Mouse (Mus musculus) MEL (cell line): ENCODE measurements around the gene Ifitm3. TPM values are rescaled to one million over a fixed set of nuclear protein-coding genes. Genes with fewer than 3 reads are reported as not detected.
A peak's percentile ranks its signal among the peaks of the same experiment; 100 is the strongest.
"Not testable (repeated sequence)": the region's sequence is repeated elsewhere in the genome, so short reads cannot be mapped to it uniquely, and the experiment has no call there.

Source experiments
- DNase-seq: peaks from one replicate; pipeline ENCODE4 v3.0.0; 2011; ENCODE audit warnings: low read depth, low spot score
- H3K27ac ChIP-seq: 2 replicates; pipeline ENCODE4 v1.5.1; 2012; ENCODE audit warnings: low read depth, mild to moderate bottlenecking, control low read depth, low read length, moderate library complexity; ENCODE audit not compliant: control insufficient read depth
- H3K27me3 ChIP-seq, 2 experiments: fragments of 150-350 bp in 1 of 2; sonication (generic) in 1 of 2; 2 replicates each; pipeline ENCODE4 v1.6.1; 2012; ENCODE audit warnings: low read length in 2 of 2, mild to moderate bottlenecking in 2 of 2, improper control_type of control experiment in 1 of 2, moderate library complexity in 1 of 2; ENCODE audit not compliant: insufficient read depth in 2 of 2, control insufficient read depth in 1 of 2
- H3K36me3 ChIP-seq, 2 experiments: 2 replicates each; pipeline ENCODE4 v1.6.1; 2012 to 2014; ENCODE audit warnings: low read length in 2 of 2, improper control_type of control experiment in 1 of 2, inconsistent platforms in 1 of 2, mild to moderate bottlenecking in 1 of 2; ENCODE audit not compliant: insufficient read depth in 2 of 2, control insufficient read depth in 1 of 2
- H3K4me1 ChIP-seq, 2 experiments: fragments of 150-350 bp in 1 of 2; sonication (generic) in 1 of 2; 2 replicates each; pipeline ENCODE4 v1.6.1; 2012; ENCODE audit warnings: low read length in 2 of 2, improper control_type of control experiment in 1 of 2, mild to moderate bottlenecking in 1 of 2; ENCODE audit not compliant: insufficient read depth in 2 of 2, control insufficient read depth in 1 of 2
- H3K4me3 ChIP-seq, 2 experiments: fragments of 150-350 bp in 1 of 2; sonication (generic) in 1 of 2; 2 replicates each; pipeline ENCODE4 v1.5.1; 2012; ENCODE audit warnings: low read depth in 2 of 2, low read length in 2 of 2, mild to moderate bottlenecking in 2 of 2, moderate library complexity in 2 of 2, control low read depth in 1 of 2, improper control_type of control experiment in 1 of 2; ENCODE audit not compliant: control insufficient read depth in 1 of 2, insufficient read depth in 1 of 2
- H3K79me2 ChIP-seq: 2 replicates; pipeline ENCODE4 v1.6.1; 2012; ENCODE audit warnings: mild to moderate bottlenecking, low read length, moderate library complexity; ENCODE audit not compliant: control insufficient read depth, poor library complexity, insufficient read depth
- H3K9ac ChIP-seq: 2 replicates; pipeline ENCODE4 v1.6.1; 2012; ENCODE audit warnings: low read depth, mild to moderate bottlenecking, control low read depth, low read length, moderate library complexity; ENCODE audit not compliant: control insufficient read depth, poor library complexity, severe bottlenecking
- H3K9me3 ChIP-seq: fragments of 150-350 bp; sonication (generic); replicated peaks from 2 replicates; pipeline ENCODE4 v1.6.1; 2012; ENCODE audit warnings: mild to moderate bottlenecking, low read length, improper control_type of control experiment, moderate library complexity; ENCODE audit not compliant: insufficient read depth
- CHD2 ChIP-seq: IDR thresholded peaks from 2 replicates; pipeline ENCODE4 v1.6.1; 2011; ENCODE audit warnings: low read length, improper control_type of control experiment
- ELF1 ChIP-seq: IDR thresholded peaks from 2 replicates; pipeline ENCODE4 v1.6.1; 2014; ENCODE audit warnings: low read depth, mild to moderate bottlenecking, inconsistent platforms, low read length, improper control_type of control experiment, moderate library complexity
- EP300 ChIP-seq, 2 experiments: IDR thresholded peaks; 2 replicates each; pipeline ENCODE4 v1.6.1; 2011; ENCODE audit warnings: improper control_type of control experiment in 2 of 2, low read length in 2 of 2, low read depth in 1 of 2, mild to moderate bottlenecking in 1 of 2
- ETS1 ChIP-seq: IDR thresholded peaks from 2 replicates; pipeline ENCODE4 v1.6.1; 2012; ENCODE audit warnings: low read depth, mild to moderate bottlenecking, inconsistent platforms, low read length, improper control_type of control experiment, moderate library complexity
- MEF2A ChIP-seq: IDR thresholded peaks from 2 replicates; pipeline ENCODE4 v1.6.1; 2014; ENCODE audit warnings: low read depth, mild to moderate bottlenecking, inconsistent platforms, low read length, improper control_type of control experiment; ENCODE audit not compliant: poor library complexity, insufficient replicate concordance, severe bottlenecking; ENCODE audit errors: extremely low read depth
- MXI1 ChIP-seq: IDR thresholded peaks from 2 replicates; pipeline ENCODE4 v1.6.1; 2011; ENCODE audit warnings: mild to moderate bottlenecking, low read depth, low read length, improper control_type of control experiment
- MYC ChIP-seq: IDR thresholded peaks from 2 replicates; pipeline ENCODE4 v1.6.1; 2011; ENCODE audit warnings: low read depth, mild to moderate bottlenecking, low read length, improper control_type of control experiment, moderate library complexity
- NRF1 ChIP-seq: IDR thresholded peaks from 2 replicates; pipeline ENCODE4 v1.6.1; 2014; ENCODE audit warnings: low read depth, mild to moderate bottlenecking, inconsistent platforms, low read length, improper control_type of control experiment, moderate library complexity; ENCODE audit not compliant: poor library complexity, insufficient read depth, severe bottlenecking
- POLR2A ChIP-seq, 2 experiments: IDR thresholded peaks; 2 replicates each; pipeline ENCODE4 v1.6.1; 2011 to 2012; ENCODE audit warnings: low read length in 2 of 2, mild to moderate bottlenecking in 2 of 2, control low read depth in 1 of 2, improper control_type of control experiment in 1 of 2, low read depth in 1 of 2, moderate library complexity in 1 of 2; ENCODE audit not compliant: control insufficient read depth in 1 of 2, insufficient read depth in 1 of 2, poor library complexity in 1 of 2
- POLR2AphosphoS5 ChIP-seq: IDR thresholded peaks from 2 replicates; pipeline ENCODE4 v1.6.1; 2012; ENCODE audit warnings: low read depth, borderline replicate concordance, mild to moderate bottlenecking, inconsistent platforms, low read length, moderate library complexity, mixed read lengths
- SIN3A ChIP-seq: IDR thresholded peaks from 2 replicates; pipeline ENCODE4 v1.6.1; 2012; ENCODE audit warnings: low read length, improper control_type of control experiment, inconsistent platforms
- SMC3 ChIP-seq: IDR thresholded peaks from 2 replicates; pipeline ENCODE4 v1.6.1; 2011; ENCODE audit warnings: low read depth, low read length, improper control_type of control experiment
- TAL1 ChIP-seq: IDR thresholded peaks from 2 replicates; pipeline ENCODE4 v1.6.1; 2012; ENCODE audit warnings: mild to moderate bottlenecking, inconsistent platforms, low read length, moderate library complexity, mixed read lengths
- TBP ChIP-seq: IDR thresholded peaks from 2 replicates; pipeline ENCODE4 v1.8.0; 2011; ENCODE audit warnings: low read depth, low read length, improper control_type of control experiment
- TCF12 ChIP-seq: IDR thresholded peaks from 2 replicates; pipeline ENCODE4 v1.6.1; 2014; ENCODE audit warnings: low read depth, mild to moderate bottlenecking, inconsistent platforms, low read length, improper control_type of control experiment, moderate library complexity
- UBTF ChIP-seq: IDR thresholded peaks from 2 replicates; pipeline ENCODE4 v1.6.1; 2012; ENCODE audit warnings: low read depth, mild to moderate bottlenecking, inconsistent platforms, low read length, improper control_type of control experiment, moderate library complexity, borderline replicate concordance; ENCODE audit not compliant: insufficient read depth
- USF2 ChIP-seq, 2 experiments: IDR thresholded peaks; 2 replicates each; pipeline ENCODE4 v1.6.1; 2011 to 2012; ENCODE audit warnings: improper control_type of control experiment in 2 of 2, low read length in 2 of 2, borderline replicate concordance in 1 of 2, inconsistent platforms in 1 of 2, low read depth in 1 of 2, mild to moderate bottlenecking in 1 of 2; ENCODE audit not compliant: insufficient read depth in 1 of 2
- ZKSCAN1 ChIP-seq: IDR thresholded peaks from 2 replicates; pipeline ENCODE4 v1.6.1; 2012; ENCODE audit warnings: low read depth, mild to moderate bottlenecking, inconsistent platforms, low read length, improper control_type of control experiment, moderate library complexity
- ZMIZ1 ChIP-seq: IDR thresholded peaks from 2 replicates; pipeline ENCODE4 v1.6.1; 2012; ENCODE audit warnings: low read depth, mild to moderate bottlenecking, inconsistent platforms, low read length, improper control_type of control experiment, moderate library complexity
- ZNF384 ChIP-seq: IDR thresholded peaks from 2 replicates; pipeline ENCODE4 v1.6.1; 2012; ENCODE audit warnings: low read depth, mild to moderate bottlenecking, inconsistent platforms, low read length, improper control_type of control experiment
- polyA plus RNA-seq, 2 experiments: library from polyadenylated mRNA; stranded (reverse) in 1 of 2; unstranded in 1 of 2; fragments of >175 nt in 1 of 2; fragments of >200 nt in 1 of 2; gene quantifications; 2 replicates each; pipeline versions ENCODE4 v1.2.1 to v1.2.4; 2012; ENCODE audit warnings: low replicate concordance in 2 of 2, low read depth in 1 of 2; ENCODE audit not compliant: insufficient read length in 2 of 2, insufficient read depth in 1 of 2, missing spikeins in 1 of 2
- total RNA-seq: library from RNA; depleted of rRNA; stranded (reverse); fragments of 300-350 nt; gene quantifications from 2 replicates; pipeline ENCODE4 v1.2.3, GENCODE M21; 2012

Gene Ifitm3
- total and polyA plus RNA-seq, 3 experiments = 6.4 to 12.8 TPM; not detected in 1

- Histone ChIP-seq H3K79me2 (no peaks in the 10 kb centered on the region), H3K9ac (no peak overlapping the region), H3K4me1 (no peaks in the 10 kb centered on the region), H3K4me3 (no peak overlapping the region), H3K27me3 (peaks cover 3 to 6% of the 10 kb centered on the region in 2 experiments; a peak in 3 of 4 replicates), H3K9me3 (no peaks in the 10 kb centered on the region), H3K36me3 (no peaks in the 10 kb centered on the region), H3K27ac (no peak overlapping the region)
- TF ChIP-seq POLR2AphosphoS5 (no peak), EP300 (IDR thresholded peaks at IDR 0.05; ENCODE audit: low read depth in 1 of 2, low read length in 2 of 2) (peak in 1 of 2 experiments; percentile 59; a peak in 2 of 4 replicates), UBTF (peak; percentile 95), SMC3 (no peak), ZNF384 (peak; percentile 63), TBP (peak; percentile 98)
- peak; percentile 53 for DNase-seq
Measured at GRCm38 (mm10) chr7:140981704-140982103, 28.9 kb downstream of the Ifitm3 start.

GRCm38 (mm10) chr7:140976720-140977119, 33.9 kb downstream of the Ifitm3 start:
- not testable (repeated sequence) for H3K36me3 ChIP-seq, H3K27ac ChIP-seq, H3K27me3 ChIP-seq, H3K4me3 ChIP-seq, H3K79me2 ChIP-seq, H3K4me1 ChIP-seq, DNase-seq, H3K9ac ChIP-seq, H3K9me3 ChIP-seq

DNA sequence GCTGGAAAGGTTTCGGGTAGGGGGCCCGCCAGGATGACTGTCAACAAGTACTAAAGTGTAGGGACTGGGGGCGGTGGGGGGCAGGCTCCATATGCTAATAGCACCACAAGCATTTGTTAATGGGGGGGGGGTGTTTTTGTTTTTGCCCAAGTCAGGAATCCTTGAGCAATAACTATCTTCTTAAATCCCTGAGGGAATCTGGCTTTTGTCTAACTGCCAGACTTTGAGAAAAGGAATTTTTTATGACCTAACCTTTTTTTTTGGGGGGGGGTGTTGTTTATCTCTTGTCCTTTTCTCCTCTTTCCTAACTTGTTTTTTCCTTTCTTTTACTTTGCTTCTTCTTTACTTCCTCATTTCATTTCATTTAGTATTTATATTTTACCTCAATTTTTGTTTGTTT, 35.1 kb downstream of the Ifitm3 start:
- no peak for TF ChIP-seq ELF1
- no peak for TF ChIP-seq MXI1
- DNase-seq = no peak
- H3K27ac ChIP-seq = no peak overlapping the region
- no peaks in the 10 kb centered on the region for H3K79me2 ChIP-seq
- H3K9ac ChIP-seq = no peak overlapping the region
- H3K36me3 ChIP-seq = no peaks in the 10 kb centered on the region
- no peaks in the 10 kb centered on the region for H3K4me1 ChIP-seq
- no peaks in the 10 kb centered on the region for H3K9me3 ChIP-seq
- peaks cover 0 to 6% of the 10 kb centered on the region in 2 experiments; a peak in 3 of 4 replicates for H3K27me3 ChIP-seq
- no peak overlapping the region for H3K4me3 ChIP-seq

DNA sequence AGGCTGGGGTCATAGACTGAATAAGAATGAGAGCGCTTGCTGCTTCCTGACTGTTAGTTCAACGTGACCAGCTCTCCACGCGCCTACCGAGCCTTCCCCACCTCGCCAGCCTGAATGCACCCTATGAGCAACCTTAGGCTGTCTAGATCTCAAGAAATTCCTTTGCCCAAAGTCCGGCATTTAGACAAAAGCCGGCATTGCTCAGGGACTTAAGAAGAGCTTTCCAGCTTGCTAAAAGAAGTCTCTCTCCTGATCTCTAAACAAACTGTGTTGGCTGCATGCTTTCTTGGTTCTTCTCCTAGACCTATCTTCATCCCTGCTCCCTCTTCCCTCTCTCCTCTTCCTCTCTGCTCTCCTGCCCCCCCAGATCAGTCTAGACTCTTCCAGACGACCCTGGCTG, 35.6 kb downstream of the Ifitm3 start:
- DNase-seq = no peak
- Histone ChIP-seq H3K27ac (no peak overlapping the region), H3K79me2 (no peaks in the 10 kb centered on the region), H3K27me3 (peaks cover 0 to 6% of the 10 kb centered on the region in 2 experiments; a peak in 3 of 4 replicates), H3K36me3 (no peaks in the 10 kb centered on the region), H3K9me3 (no peaks in the 10 kb centered on the region), H3K4me1 (no peaks in the 10 kb centered on the region), H3K9ac (no peak overlapping the region), H3K4me3 (no peak overlapping the region)
- TF ChIP-seq TAL1 = no peak
- TF ChIP-seq CHD2 = no peak
- no peak for TF ChIP-seq POLR2A (IDR thresholded peaks at IDR 0.05; ENCODE audit: control insufficient read depth in 1 of 2, insufficient read depth in 1 of 2, low read depth in 1 of 2, low read length in 2 of 2, poor library complexity in 1 of 2)
- TF ChIP-seq NRF1 = no peak
- no peak for TF ChIP-seq TCF12
- TF ChIP-seq ETS1 = no peak
- TF ChIP-seq SMC3 = no peak
- no peak for TF ChIP-seq ZMIZ1
- TF ChIP-seq UBTF = no peak
- TF ChIP-seq MEF2A = no peak
- no peak for TF ChIP-seq USF2 (IDR thresholded peaks at IDR 0.05; ENCODE audit: borderline replicate concordance in 1 of 2, insufficient read depth in 1 of 2, low read depth in 1 of 2, low read length in 2 of 2)
- TF ChIP-seq ZKSCAN1 = no peak
- no peak for TF ChIP-seq SIN3A
- TF ChIP-seq ZNF384 = no peak
- TF ChIP-seq MYC = no peak
